Mouse (Mus musculus) T-helper 1 cell (primary cell): ENCODE measurements around the gene Rimkla.

ENCODE experiments used
- in situ Hi-C: fragments of 300-600 bp; cut with MboI, MseI; formaldehyde crosslinking; loops from one replicate; pipeline ENCODE4 v1.15.1; 2025; ENCODE audit warnings: high pct_unique_total_duplicates

Gene Rimkla

DNA sequence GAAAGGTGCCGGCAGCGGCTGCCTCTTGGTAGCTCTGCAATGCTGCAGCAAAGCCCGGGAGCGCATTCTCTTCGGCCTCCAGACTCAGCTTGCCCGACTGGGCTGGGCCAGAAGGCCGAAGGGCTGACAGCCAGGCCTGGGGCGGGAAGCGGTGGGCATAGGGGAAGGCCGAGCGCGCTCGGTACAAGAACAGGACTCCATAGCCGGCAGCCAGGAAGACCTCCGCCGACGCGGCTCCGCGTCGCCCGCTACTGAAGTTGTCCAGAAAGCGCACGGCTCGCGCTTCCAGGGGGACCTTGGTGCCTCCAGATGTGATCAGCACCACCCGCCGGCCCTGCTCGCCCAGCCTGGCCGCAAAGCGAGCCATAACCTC is 70.5 kb downstream of the Rimkla start:
- in situ Hi-C loops: no loop called here

GRCm38 (mm10) chr4:119421191-119421590 is 71.2 kb downstream of the Rimkla start:
- in situ Hi-C loops: no loop called here

DNA sequence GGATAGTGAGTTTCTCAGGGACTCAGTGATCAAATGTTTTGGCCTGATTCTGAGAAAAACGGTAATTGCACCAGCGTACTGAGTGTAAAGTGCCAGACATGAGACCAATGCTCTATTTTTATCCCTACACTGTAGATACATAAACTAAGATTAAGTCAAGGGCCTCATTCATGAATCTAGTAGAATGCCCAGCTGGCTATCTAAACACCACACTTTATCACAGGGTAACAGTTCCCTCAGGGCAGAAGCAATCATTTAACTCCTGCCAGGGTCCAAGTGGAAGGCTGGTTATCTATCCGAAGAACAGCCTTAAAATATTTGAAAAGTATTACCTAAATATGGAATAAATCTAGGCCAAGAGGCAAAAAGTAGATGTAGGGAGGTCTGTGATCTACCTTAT is 74.5 kb downstream of the Rimkla start:
- in situ Hi-C loops: no loop called here

- in situ Hi-C loops: no loop called here
Observed at GRCm38 (mm10) chr4:119417270-119417669, 75.2 kb downstream of the Rimkla start.
